Mouse (Mus musculus) CH12.LX (cell line): ENCODE measurements around the gene Pgap3. TPM values are rescaled to one million over a fixed set of nuclear protein-coding genes. Genes with fewer than 3 reads are reported as not detected.

ENCODE experiments used
- DNase-seq: peaks from one replicate; pipeline ENCODE4 v3.0.0-alpha.2; 2013; ENCODE audit errors: extremely low read depth
- H3K27ac ChIP-seq: 2 replicates; pipeline ENCODE4 v1.5.1; 2012; ENCODE audit warnings: low read depth, mild to moderate bottlenecking, control low read depth, moderate library complexity; ENCODE audit not compliant: insufficient read depth
- H3K27me3 ChIP-seq: replicated peaks from 2 replicates; pipeline ENCODE3; 2012; ENCODE audit warnings: inconsistent platforms
- H3K36me3 ChIP-seq, 2 experiments: replicated peaks in 1 of 2; 2 replicates each; pipeline versions ENCODE3 to v1.6.1; 2012; ENCODE audit warnings: inconsistent platforms in 1 of 2, low read length in 1 of 2, mild to moderate bottlenecking in 1 of 2, mixed read lengths in 1 of 2, moderate library complexity in 1 of 2; ENCODE audit not compliant: control insufficient read depth in 1 of 2, insufficient read depth in 1 of 2
- H3K4me1 ChIP-seq, 2 experiments: 2 replicates each; pipeline ENCODE4 v1.6.1; 2012; ENCODE audit warnings: inconsistent platforms in 1 of 2, moderate library complexity in 1 of 2; ENCODE audit not compliant: insufficient read depth in 2 of 2, control insufficient read depth in 1 of 2
- H3K4me2 ChIP-seq: 2 replicates; pipeline ENCODE4 v1.6.1; 2012; ENCODE audit warnings: low read depth, mild to moderate bottlenecking, control low read depth; ENCODE audit not compliant: poor library complexity, insufficient read depth, severe bottlenecking
- H3K4me3 ChIP-seq, 3 experiments: fragments of 150-350 bp in 1 of 3; sonication (generic) in 1 of 3; replicated peaks in 1 of 3; 2 replicates each; pipeline versions ENCODE3 to v1.5.1; 2011 to 2012; ENCODE audit warnings: low read depth in 2 of 3, low read length in 2 of 3, mild to moderate bottlenecking in 2 of 3, moderate library complexity in 2 of 3, control low read depth in 1 of 3, improper control_type of control experiment in 1 of 3, inconsistent platforms in 1 of 3, mixed read lengths in 1 of 3; ENCODE audit not compliant: poor library complexity in 1 of 3
- H3K79me2 ChIP-seq: replicated peaks from 2 replicates; pipeline ENCODE4 v1.6.1; 2012; ENCODE audit warnings: mild to moderate bottlenecking, moderate library complexity; ENCODE audit not compliant: control insufficient read depth, poor library complexity, insufficient read depth, severe bottlenecking; ENCODE audit errors: extremely low read depth
- H3K9ac ChIP-seq: 2 replicates; pipeline ENCODE4 v1.6.1; 2012; ENCODE audit warnings: low read depth, mild to moderate bottlenecking, control low read depth, moderate library complexity; ENCODE audit not compliant: insufficient read depth
- H3K9me3 ChIP-seq: replicated peaks from 2 replicates; pipeline ENCODE3; 2012; ENCODE audit warnings: low read length, inconsistent platforms, mixed read lengths
- BHLHE40 ChIP-seq: IDR thresholded peaks from 2 replicates; pipeline ENCODE4 v1.6.1; 2011; ENCODE audit warnings: mild to moderate bottlenecking, low read depth, low read length, improper control_type of control experiment
- CHD1 ChIP-seq: IDR thresholded peaks from 2 replicates; pipeline ENCODE4 v1.6.1; 2012; ENCODE audit warnings: low read depth, low read length, improper control_type of control experiment, inconsistent platforms
- CHD2 ChIP-seq: IDR thresholded peaks from 2 replicates; pipeline ENCODE4 v1.6.1; 2011; ENCODE audit warnings: low read length, improper control_type of control experiment
- CTCF ChIP-seq, 2 experiments: IDR thresholded peaks in 1 of 2; conservative IDR thresholded peaks in 1 of 2; 2 replicates each; pipeline ENCODE4 v1.5.1; 2011 to 2012; ENCODE audit warnings: low read depth in 2 of 2, low read length in 2 of 2, improper control_type of control experiment in 1 of 2, inconsistent platforms in 1 of 2, mild to moderate bottlenecking in 1 of 2, moderate library complexity in 1 of 2
- E2F4 ChIP-seq: IDR thresholded peaks from 2 replicates; pipeline ENCODE4 v1.6.1; 2011; ENCODE audit warnings: low read depth, low read length, improper control_type of control experiment; ENCODE audit not compliant: insufficient replicate concordance
- ELF1 ChIP-seq: IDR thresholded peaks from 2 replicates; pipeline ENCODE4 v1.6.1; 2014; ENCODE audit warnings: low read depth, mild to moderate bottlenecking, inconsistent platforms, low read length, improper control_type of control experiment
- EP300 ChIP-seq: IDR thresholded peaks from 2 replicates; pipeline ENCODE4 v1.6.1; 2011; ENCODE audit warnings: low read length, improper control_type of control experiment
- ETS1 ChIP-seq: conservative IDR thresholded peaks from 2 replicates; pipeline ENCODE4 v1.6.1; 2012; ENCODE audit warnings: low read depth, mild to moderate bottlenecking, inconsistent platforms, low read length, improper control_type of control experiment, moderate library complexity
- GABPA ChIP-seq: IDR thresholded peaks from 2 replicates; pipeline ENCODE4 v1.6.1; 2012; ENCODE audit warnings: low read depth, low read length, improper control_type of control experiment, inconsistent platforms; ENCODE audit not compliant: insufficient replicate concordance
- HCFC1 ChIP-seq: IDR thresholded peaks from 2 replicates; pipeline ENCODE4 v1.6.1; 2012; ENCODE audit warnings: low read depth, mild to moderate bottlenecking, inconsistent platforms, low read length, improper control_type of control experiment
- IRF4 ChIP-seq: IDR thresholded peaks from 2 replicates; pipeline ENCODE4 v1.6.1; 2014; ENCODE audit warnings: low read depth, mild to moderate bottlenecking, inconsistent platforms, low read length, improper control_type of control experiment
- JUN ChIP-seq: IDR thresholded peaks from 2 replicates; pipeline ENCODE4 v1.6.1; 2011; ENCODE audit warnings: low read depth, mild to moderate bottlenecking, low read length, improper control_type of control experiment, moderate library complexity; ENCODE audit not compliant: insufficient read depth
- JUND ChIP-seq: conservative IDR thresholded peaks from 2 replicates; pipeline ENCODE4 v1.6.1; 2011; ENCODE audit warnings: low read depth, low read length, improper control_type of control experiment
- KAT2A ChIP-seq: IDR thresholded peaks from 2 replicates; pipeline ENCODE4 v1.6.1; 2012; ENCODE audit warnings: low read length, improper control_type of control experiment, inconsistent platforms; ENCODE audit not compliant: insufficient replicate concordance
- MAFK ChIP-seq: IDR thresholded peaks from 2 replicates; pipeline ENCODE4 v1.6.1; 2011; ENCODE audit warnings: low read length, improper control_type of control experiment; ENCODE audit not compliant: insufficient replicate concordance
- MAX ChIP-seq: IDR thresholded peaks from 2 replicates; pipeline ENCODE4 v1.6.1; 2011; ENCODE audit warnings: low read length, improper control_type of control experiment
- MAZ ChIP-seq: IDR thresholded peaks from 2 replicates; pipeline ENCODE4 v1.6.1; 2012; ENCODE audit warnings: low read depth, mild to moderate bottlenecking, inconsistent platforms, low read length, improper control_type of control experiment, moderate library complexity
- MXI1 ChIP-seq: IDR thresholded peaks from 2 replicates; pipeline ENCODE4 v1.6.1; 2011; ENCODE audit warnings: mild to moderate bottlenecking, low read depth, low read length, improper control_type of control experiment
- NRF1 ChIP-seq: IDR thresholded peaks from 2 replicates; pipeline ENCODE4 v1.6.1; 2014; ENCODE audit warnings: low read depth, mild to moderate bottlenecking, inconsistent platforms, low read length, improper control_type of control experiment, moderate library complexity
- POLR2A ChIP-seq: IDR thresholded peaks from 2 replicates; pipeline ENCODE4 v1.6.1; 2011; ENCODE audit warnings: low read depth, mild to moderate bottlenecking, improper control_type of control experiment, low read length
- POLR2AphosphoS2 ChIP-seq: IDR thresholded peaks from 2 replicates; pipeline ENCODE4 v1.6.1; 2011; ENCODE audit warnings: low read depth, low read length, improper control_type of control experiment
- RCOR1 ChIP-seq: conservative IDR thresholded peaks from 2 replicates; pipeline ENCODE4 v1.6.1; 2012; ENCODE audit warnings: low read depth, mild to moderate bottlenecking, inconsistent platforms, low read length, improper control_type of control experiment
- SIN3A ChIP-seq: IDR thresholded peaks from 2 replicates; pipeline ENCODE4 v1.6.1; 2012; ENCODE audit warnings: low read length, improper control_type of control experiment, inconsistent platforms
- TBP ChIP-seq: conservative IDR thresholded peaks from 2 replicates; pipeline ENCODE4 v1.6.1; 2011; ENCODE audit warnings: low read depth, low read length, improper control_type of control experiment
- TCF12 ChIP-seq: IDR thresholded peaks from 2 replicates; pipeline ENCODE4 v1.6.1; 2014; ENCODE audit warnings: low read depth, mild to moderate bottlenecking, inconsistent platforms, low read length, improper control_type of control experiment
- UBTF ChIP-seq: IDR thresholded peaks from 2 replicates; pipeline ENCODE4 v1.6.1; 2012; ENCODE audit warnings: low read depth, mild to moderate bottlenecking, inconsistent platforms, low read length, improper control_type of control experiment, moderate library complexity
- USF2 ChIP-seq: conservative IDR thresholded peaks from 2 replicates; pipeline ENCODE4 v1.6.1; 2011; ENCODE audit warnings: low read depth, low read length, improper control_type of control experiment
- ZC3H11A ChIP-seq: IDR thresholded peaks from 2 replicates; pipeline ENCODE4 v1.6.1; 2012; ENCODE audit warnings: low read depth, mild to moderate bottlenecking, inconsistent platforms, low read length, improper control_type of control experiment
- ZKSCAN1 ChIP-seq: IDR thresholded peaks from 2 replicates; pipeline ENCODE4 v1.6.1; 2012; ENCODE audit warnings: low read depth, inconsistent platforms, low read length, improper control_type of control experiment, borderline replicate concordance
- ZMIZ1 ChIP-seq: IDR thresholded peaks from 2 replicates; pipeline ENCODE4 v1.6.1; 2012; ENCODE audit warnings: low read depth, mild to moderate bottlenecking, inconsistent platforms, low read length, improper control_type of control experiment
- ZNF384 ChIP-seq: IDR thresholded peaks from 2 replicates; pipeline ENCODE4 v1.6.1; 2012; ENCODE audit warnings: low read depth, low read length, improper control_type of control experiment, inconsistent platforms
- dilution Hi-C: fragments of 300-500 bp; cut with MboI; formaldehyde crosslinking; loops from 2 replicates; pipeline ENCODE4 v1.14.3; 2020; ENCODE audit warnings: low sequenced_read_pairs; ENCODE audit not compliant: extremely low pct_unique_long_range_greater_than_20kb, extremely low pct_ligation_motif_present
- in situ Hi-C: fragments of 300-500 bp; cut with MboI; formaldehyde crosslinking; loops from 3 replicates; pipeline ENCODE4 v1.14.3; 2019; ENCODE audit warnings: low sequenced_read_pairs, low pct_ligation_motif_present, low pct_unique_long_range_greater_than_20kb, mixed read lengths
- polyA plus RNA-seq: library from polyadenylated mRNA; unstranded; fragments of >175 nt; gene quantifications from 2 replicates; pipeline ENCODE4 v1.2.1, GENCODE M21; 2012; ENCODE audit warnings: low read depth; ENCODE audit not compliant: insufficient read length
- total RNA-seq, 2 experiments: library from RNA; depleted of rRNA; stranded (reverse); fragments of 300-350 nt in 1 of 2; fragments of >200 nt in 1 of 2; gene quantifications; 2 replicates each; pipeline ENCODE4 v1.2.3; 2012 to 2014

Gene Pgap3
- total and polyA plus RNA-seq, 3 experiments = 3.3 to 6.9 (median 6.5) TPM

- H3K9me3 ChIP-seq = no peaks in the 10 kb centered on the region
- TF ChIP-seq IRF4 (no peak), KAT2A (no peak), CHD1 (no peak), MAZ (no peak), JUND (no peak), E2F4 (no peak), ELF1 (no peak), ZNF384 (no peak), TBP (no peak), NRF1 (no peak), SIN3A (no peak), JUN (no peak), HCFC1 (no peak), CHD2 (no peak), UBTF (no peak), CTCF (conservative IDR thresholded peaks at IDR 0.05 in 1 of 2, IDR thresholded peaks at IDR 0.05 in 1 of 2; ENCODE audit: low read depth in 2 of 2, low read length in 2 of 2) (no peak), RCOR1 (no peak), MAX (no peak), ZMIZ1 (no peak), ETS1 (no peak)
- H3K4me3 ChIP-seq = no peak overlapping the region
- dilution Hi-C loops = no loop called here
- H3K79me2 ChIP-seq = no peaks in the 10 kb centered on the region
- no peak overlapping the region for H3K27ac ChIP-seq
- H3K4me2 ChIP-seq = no peak overlapping the region
- H3K36me3 ChIP-seq = no peaks in the 10 kb centered on the region
- H3K27me3 ChIP-seq = peaks cover 94% of the 10 kb centered on the region
- no peak overlapping the region for H3K9ac ChIP-seq
- DNase-seq = no peak
- in situ Hi-C loops = no loop called here
- no peaks in the 10 kb centered on the region; a peak in 2 of 4 replicates for H3K4me1 ChIP-seq
These were observed 13.4 kb upstream of the Pgap3 start for GRCm38 (mm10) chr11:98413731-98414130.

DNA sequence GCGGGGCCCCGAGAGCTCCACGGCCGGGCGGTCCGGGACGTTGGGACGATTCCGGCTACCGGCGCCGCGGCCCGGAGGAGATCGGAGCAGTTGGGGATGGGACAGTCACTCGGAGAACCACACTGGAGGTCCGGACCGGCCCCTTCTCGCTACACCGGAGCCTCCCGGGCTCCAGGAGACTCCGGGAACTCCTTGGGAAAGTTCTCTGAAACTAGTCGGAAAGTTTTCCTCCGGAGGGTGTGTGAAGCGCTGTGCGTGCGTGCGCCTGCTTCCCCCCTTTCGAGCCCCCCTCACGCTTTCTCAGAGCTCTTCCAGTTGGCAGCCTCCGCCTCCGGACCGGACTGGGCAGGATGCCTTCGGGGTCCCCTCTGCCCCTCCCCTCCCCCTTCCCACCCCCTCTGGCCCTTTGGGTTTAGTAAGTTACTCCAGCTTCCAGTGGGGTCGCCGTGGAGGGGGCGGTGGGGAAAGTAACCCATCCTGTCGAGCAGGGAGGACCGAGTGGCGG, 12.6 kb upstream of the Pgap3 start:
- H3K9ac ChIP-seq = peak overlapping the region; percentile 15; the same call in 1 of the 2 replicates
- H3K27ac ChIP-seq = no peak overlapping the region
- no peaks in the 10 kb centered on the region for H3K9me3 ChIP-seq
- dilution Hi-C loops = no loop called here
- peak overlapping the region; percentile 62 for H3K4me2 ChIP-seq
- TF ChIP-seq KAT2A (no peak), IRF4 (no peak), BHLHE40 (no peak), USF2 (no peak), TBP (no peak), CTCF (conservative IDR thresholded peaks at IDR 0.05 in 1 of 2, IDR thresholded peaks at IDR 0.05 in 1 of 2; ENCODE audit: low read depth in 2 of 2, low read length in 2 of 2) (no peak), ZKSCAN1 (no peak), TCF12 (no peak), EP300 (no peak), ZC3H11A (no peak), MXI1 (no peak), MAFK (no peak), GABPA (no peak), MAX (no peak), POLR2A (no peak), CHD2 (no peak), POLR2AphosphoS2 (no peak), ELF1 (no peak)
- H3K79me2 ChIP-seq = no peaks in the 10 kb centered on the region
- in situ Hi-C loops = no loop called here
- no peaks in the 10 kb centered on the region for H3K36me3 ChIP-seq
- no peaks in the 10 kb centered on the region; a peak in 2 of 4 replicates for H3K4me1 ChIP-seq
- peak overlapping the region in 1 of 3 experiments; percentile 57 for H3K4me3 ChIP-seq
- DNase-seq = no peak
- peaks cover 93% of the 10 kb centered on the region for H3K27me3 ChIP-seq
